Mouse (Mus musculus) liver, adult (tissue): ENCODE measurements at regions not wholly inside any gene's neighbourhood (a gene's known extent, or its start where the extent isn't known, plus 50 kb on each side); places are given as distances from the start of the nearest gene placed in this dataset.
A peak's percentile ranks its signal among the peaks of the same experiment; 100 is the strongest.

Experiments used
- GATA4 ChIP-seq: IDR thresholded peaks from 2 replicates; pipeline ENCODE4 v1.6.1; 2014; ENCODE audit warnings: mild to moderate bottlenecking, low read length; ENCODE audit not compliant: insufficient replicate concordance

DNA sequence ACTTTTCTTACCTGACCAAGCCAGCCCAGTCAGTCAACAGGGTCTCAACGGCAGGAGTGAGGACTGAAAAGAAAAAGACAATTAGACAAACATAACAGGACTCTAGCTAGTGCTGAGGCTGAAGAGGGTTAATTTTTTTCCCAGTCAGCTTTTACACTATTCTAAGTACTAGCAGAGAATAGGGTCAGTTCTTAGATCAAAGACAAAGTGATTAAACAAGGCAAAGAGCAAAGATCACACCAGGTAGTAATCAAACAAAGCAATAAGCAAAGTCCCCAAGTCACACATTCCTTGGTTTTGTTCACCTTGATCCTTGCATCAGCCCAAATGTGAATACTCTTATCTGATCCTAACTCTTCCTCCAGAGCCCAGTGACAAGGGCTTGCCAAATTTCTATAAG, 267.8 kb upstream of the Tsc22d2 start:
- TF ChIP-seq GATA4 = peak; percentile 47; the same call in 1 of the 2 replicates

DNA sequence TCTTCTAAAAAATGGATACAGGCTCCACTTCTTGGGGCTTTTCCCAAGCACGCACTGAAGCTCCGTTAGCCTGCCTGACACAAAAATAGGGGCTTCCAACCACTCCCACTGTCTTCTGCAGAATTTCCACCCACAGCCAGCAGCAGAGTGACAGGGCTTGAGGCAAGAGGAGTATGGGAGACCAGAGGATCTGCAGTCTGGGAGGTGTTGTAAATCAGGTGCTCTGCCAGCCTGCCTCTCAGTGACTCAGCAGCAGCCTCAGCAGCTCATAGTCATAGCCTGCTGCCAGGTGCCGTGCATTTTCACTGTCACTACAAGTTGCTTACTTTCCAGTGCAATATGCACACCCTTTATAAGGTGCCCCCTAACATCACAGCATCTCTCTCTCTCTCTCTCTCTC, 261.4 kb upstream of the Tsc22d2 start:
- no peak for TF ChIP-seq GATA4

DNA sequence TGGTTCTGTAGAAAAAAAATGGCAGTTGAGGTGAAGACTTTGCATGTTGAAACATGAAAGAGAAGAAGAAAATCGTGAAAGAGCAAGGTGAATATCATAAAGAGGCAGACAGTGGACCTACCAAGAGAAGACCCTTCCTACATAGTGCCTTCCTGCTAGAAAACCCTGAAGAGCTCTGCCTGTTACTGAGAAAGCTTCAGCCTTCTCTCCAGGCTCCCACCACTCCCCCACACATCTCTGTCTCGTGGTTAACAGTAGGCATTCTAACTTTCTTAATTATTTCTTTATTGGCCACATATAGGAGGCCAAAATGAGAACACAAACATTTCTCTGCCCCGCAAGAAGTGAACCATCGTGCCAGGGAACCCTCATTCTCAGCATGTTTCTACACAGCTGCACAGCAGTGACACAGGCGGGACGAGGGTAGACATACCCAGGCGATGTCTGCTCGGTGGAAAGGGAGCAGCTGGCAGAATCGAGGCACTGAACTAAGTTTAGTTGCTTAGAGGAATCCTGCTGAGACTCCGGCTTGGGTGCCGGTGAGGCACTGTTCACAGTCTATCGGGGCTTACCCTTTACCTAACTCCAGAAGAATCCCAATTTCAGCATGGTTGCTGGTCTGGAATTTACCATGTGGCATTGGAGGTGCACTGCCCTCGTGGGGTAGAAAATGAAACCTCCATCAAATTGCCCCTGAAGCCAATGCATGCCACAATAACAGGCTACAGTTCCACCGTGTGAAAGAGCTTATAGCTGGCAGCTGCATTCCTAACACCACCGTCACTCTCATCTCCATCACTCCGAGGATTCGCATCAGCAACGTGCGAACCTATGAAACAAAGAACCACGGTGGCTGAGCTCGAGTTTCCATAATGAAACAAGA, 260.4 kb upstream of the Tsc22d2 start:
- no peak for TF ChIP-seq GATA4

DNA sequence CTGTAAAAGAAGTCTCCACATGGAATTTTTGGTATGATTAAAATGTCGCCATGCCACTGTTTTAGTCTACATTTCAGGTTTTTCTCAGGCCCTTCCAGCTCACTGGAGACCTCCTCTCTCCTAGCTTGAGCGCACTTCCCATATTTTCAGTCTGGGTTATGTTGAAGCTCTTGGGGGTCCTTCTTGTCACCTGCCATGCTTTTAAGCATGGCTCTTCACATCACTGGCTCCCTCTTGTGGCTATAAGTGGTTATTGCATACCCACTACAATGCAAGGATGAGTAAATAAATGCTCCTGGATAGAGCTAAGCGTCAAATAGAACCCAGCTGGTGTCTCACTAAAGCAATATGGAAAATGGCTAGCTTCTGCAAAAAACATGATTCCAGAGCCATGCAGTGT, 255.1 kb upstream of the Tsc22d2 start:
- no peak for TF ChIP-seq GATA4

DNA sequence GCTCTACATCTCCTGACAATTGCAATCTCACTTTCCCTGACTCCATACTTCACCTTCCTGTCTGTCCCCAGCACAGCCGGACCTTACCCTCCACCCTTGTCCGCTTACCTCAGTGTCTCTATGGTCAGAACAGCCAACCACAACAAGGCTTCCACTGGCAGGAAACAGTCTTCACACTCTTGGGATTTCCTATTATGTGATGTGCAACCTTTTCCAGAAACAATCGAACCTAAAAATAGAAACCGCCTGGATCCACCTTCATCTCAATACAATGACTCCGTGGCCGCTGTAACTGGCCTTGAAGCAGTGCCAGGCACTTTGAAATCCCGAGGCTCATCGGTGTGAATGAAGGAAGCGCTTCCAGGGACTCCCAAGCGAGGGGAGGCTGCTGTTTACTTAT, 252.3 kb upstream of the Tsc22d2 start:
- TF ChIP-seq GATA4 = no peak

DNA sequence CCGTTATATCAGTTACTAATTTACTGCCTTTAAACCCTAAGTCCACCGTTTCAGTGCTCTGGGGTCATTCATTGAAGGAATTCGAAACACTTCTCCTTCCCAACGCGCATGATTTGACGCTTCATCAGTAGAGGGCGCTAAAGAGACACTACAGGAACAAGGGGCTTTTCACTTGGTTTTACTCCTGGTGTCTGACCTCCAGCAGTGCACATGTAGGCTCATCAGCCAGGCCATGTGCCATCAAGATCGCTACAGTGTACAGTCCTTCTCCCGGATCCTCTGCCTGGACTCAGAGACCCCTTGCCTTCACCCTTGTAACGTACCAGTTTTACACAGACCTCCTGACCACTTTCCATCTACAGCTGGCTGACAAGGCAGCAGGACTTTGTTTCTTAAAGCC, 250.7 kb upstream of the Tsc22d2 start:
- no peak for TF ChIP-seq GATA4

DNA sequence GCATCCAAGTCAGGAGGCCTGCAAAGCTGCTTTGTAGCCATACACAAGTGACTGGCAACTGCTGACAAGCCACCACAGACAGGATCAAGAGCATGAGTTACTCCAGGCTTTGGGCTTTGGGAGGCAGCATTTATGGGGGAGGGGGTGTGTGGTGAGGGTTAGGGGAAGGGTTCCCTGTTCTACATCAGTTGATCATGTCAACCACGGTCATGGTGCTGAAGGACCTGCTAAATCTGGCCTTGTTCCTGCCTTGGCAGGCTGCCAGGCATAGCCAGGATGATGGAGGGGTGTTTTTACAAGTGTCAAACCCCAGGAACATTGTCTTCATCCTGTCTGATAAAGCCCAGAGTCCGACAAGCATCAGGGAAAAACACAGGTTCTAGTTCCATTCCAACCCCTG, 247.9 kb upstream of the Tsc22d2 start:
- TF ChIP-seq GATA4 = no peak

DNA sequence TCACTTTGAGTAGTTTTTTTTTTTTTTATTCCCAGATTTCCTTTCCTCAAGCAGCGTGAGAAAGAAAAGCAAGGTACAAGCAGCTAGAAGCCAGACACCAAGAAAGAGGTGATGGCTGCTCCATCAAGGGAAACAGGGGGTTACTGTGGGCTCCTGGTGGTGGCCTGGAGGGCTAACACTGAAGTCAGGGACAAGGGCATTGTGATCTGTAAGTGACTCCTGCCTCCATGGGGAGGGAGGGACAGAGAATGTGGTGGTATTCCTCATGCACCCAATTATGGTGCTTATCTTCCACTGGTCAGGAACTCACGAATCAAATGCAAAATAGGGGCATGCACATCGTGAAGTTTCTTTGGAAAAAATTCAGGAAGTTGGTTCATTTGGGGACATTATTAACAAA, 247.4 kb upstream of the Tsc22d2 start:
- TF ChIP-seq GATA4 = no peak

DNA sequence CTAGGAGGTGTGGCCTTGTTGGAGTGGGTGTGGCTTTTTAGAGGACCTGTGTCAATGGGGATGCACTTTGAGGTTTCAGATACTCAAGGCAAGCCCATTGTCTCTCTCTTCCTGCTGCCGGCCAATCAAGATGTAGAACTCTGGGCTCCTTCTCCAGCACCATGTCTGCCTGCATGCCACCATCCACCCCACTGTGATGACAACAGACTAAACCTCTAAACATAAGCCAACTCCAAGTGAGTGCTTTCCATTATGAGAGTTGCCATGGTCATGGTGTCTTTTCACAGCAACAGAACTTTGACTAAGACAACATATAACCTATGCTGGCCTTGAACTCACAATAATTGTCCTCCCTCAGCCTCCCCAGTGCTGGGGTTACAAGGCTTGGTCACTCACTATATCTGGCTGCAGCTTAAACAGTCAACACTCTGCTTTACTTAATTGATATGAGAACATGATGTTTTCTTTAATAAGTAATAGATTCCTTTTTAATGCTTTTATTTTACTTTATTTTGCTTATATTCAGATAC, 246.7 kb upstream of the Tsc22d2 start:
- TF ChIP-seq GATA4 = no peak

DNA sequence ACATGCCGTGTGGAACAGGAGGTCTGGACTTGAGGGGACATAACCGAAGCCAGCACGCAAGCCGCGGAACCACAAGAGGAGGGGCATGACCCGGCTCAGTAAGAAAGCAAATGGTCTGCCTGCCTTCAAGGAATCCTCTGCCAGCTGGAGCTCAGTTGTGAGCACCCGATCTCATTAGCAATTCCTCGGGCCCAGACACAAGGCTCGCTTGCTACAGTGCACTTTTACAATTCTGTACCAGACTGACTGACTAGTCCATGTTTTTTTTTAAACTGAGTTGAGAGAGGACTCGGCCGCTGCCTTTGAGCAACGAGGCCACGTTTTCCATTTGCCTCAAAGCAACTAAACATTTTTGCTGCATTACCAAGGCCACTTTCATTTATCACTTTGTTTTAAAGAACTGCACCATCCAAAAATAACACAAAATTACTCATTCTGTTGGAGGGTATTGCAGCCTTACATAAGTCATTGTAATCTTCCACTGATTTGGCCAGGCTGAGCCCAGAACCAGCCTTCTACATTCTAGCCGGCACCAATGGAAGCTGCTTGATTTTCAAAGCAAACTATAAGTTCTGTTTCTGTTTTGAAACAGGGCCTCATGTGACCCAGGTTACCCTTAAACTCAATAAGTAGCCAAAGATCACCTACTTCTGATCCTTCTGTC, 245.9 kb upstream of the Tsc22d2 start:
- no peak for TF ChIP-seq GATA4

DNA sequence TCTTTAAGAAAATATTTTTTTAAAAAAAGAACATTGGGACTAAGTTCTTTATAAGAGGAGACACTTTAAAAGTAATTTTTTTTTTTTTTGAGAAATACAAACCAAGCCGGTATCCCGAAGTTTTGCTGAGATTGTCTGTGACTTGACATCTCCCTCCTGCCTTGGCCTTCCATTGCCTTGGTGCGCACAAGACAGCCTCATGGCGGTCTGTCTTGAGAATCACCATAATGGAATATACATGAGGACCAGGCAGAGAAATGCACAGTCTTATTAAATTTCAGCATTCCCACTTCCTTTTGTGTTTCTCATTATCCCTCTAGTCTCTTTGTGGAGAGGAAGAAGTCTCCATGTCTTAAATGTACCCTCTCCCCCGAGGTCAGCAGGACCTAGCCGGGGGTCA, 244.7 kb upstream of the Tsc22d2 start:
- TF ChIP-seq GATA4 = no peak

DNA sequence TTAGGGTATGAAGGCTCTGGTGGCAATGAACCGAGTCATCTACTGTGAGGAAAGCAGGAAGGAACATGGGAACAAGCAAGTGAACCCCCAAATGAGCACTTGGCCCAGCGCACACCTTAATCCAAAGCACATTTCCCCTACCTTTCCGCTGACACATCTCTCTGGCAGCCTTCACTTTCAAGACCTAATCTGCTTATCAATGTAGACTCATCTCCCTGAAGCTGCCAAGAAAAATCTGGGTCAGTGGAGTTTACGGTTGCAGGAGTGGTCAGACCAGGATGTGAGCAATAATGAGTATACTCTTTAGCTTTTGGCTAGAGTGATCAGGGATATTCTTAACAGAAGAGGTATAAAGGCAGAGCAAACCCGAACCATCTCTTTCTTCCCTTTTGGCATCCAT, 242.4 kb upstream of the Tsc22d2 start:
- no peak for TF ChIP-seq GATA4

DNA sequence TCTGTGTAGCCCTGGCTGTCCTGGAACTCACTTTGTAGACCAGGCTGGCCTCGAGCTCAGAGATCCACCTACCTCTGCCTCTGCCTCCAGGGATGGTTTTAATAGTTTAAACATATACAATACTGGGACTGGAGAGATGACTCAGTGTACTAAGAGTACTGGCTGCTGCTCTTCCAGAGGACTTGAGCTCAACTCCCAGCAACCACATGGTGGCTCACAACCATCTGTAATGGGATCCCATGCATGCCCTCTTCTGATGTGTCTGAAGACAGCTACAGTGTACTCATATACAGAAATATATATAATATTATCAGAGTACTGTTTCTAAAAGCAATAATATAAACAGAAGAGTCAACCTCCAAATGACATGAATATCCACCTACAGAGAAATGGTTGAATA, 240.7 kb upstream of the Tsc22d2 start:
- no peak for TF ChIP-seq GATA4

DNA sequence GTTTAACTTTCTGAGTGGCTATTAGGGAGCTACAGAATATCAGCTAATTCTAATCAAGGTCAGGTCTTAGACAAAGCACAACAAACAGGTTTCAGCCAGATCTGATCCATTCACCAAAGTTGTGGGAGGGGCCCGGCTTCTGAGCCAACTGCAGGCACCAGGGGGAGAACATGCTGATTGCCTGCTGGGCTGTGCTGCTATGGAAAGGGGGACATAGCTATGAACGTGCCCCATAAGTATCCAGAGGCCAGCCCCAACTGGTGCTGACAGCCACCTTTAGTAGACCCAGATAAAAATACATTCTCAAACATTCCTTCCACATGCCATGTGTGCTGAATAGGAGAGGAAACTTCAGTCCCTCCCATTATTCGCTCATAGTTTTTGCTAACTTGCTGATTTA, 232.8 kb upstream of the Tsc22d2 start:
- no peak for TF ChIP-seq GATA4

DNA sequence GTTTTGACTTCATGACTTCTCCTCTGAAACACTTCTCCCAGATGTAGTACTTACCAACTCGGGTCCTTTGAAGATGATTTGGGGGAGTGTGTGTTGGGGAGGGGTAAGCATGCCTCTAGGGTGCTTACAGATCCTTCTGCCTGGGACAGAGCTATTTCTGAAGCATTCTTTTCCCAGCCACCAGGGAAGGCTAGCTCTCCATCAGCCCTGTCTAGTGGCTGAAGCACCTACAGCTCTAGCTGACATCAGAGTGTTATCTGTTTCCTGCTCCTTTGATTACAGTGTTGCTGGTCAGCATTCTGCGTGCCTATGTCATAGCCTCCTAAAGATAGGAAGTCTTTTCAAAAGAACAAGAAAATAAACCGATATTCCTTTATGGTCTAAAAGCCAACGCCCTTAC, 232.2 kb upstream of the Tsc22d2 start:
- TF ChIP-seq GATA4 = no peak

DNA sequence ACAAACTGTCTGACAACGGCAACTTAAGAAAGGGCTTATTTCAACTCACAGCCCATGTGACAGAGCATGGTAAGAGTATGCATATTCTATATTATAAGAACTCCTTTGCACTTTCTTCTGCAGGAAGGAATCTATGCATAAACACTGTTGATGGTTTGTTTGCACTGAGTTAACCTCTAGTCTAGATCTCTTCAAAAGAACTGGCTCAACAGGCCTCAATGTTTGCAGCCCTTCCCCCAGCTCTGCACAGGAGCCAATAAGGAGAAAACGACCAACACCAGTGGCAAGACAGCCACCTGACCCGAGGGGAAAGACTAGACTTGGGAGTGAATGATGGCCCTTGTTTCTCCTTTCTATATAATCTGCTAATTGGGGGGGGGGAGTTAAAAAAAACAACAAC, 231.2 kb upstream of the Tsc22d2 start:
- TF ChIP-seq GATA4 = no peak
